18 mouse cellular contexts compared by ENCODE assay signal in genomic region chr15:71283775-71284174, GRCm38 (mm10).
DNase-seq lines count a peak whose midpoint lies in the region; ATAC-seq and TF ChIP-seq lines count a peak whose summit lies in the region.
"Had no signal": no experiment of that assay in that cellular context is flagged by ENCODE, and none has a peak within 500 bp of the region (broad histone marks: within the 10 kb centered on the region; RNA-seq: fewer than 3 reads in every experiment).

No protein-coding gene starts in this region.

- peak; percentile 95 for ATAC-seq in frontal cortex, adult (ENCODE audit: low TSS enrichment)

- no peak overlapping the region for H3K4me3 ChIP-seq in left cerebral cortex, adult 2 months
- H3K4me3 ChIP-seq: embryonic facial prominence, embryonic 10.5 days; hindbrain, embryonic 13.5 days; limb, embryonic 15.5 days; liver, embryonic 15.5 days; neural tube, embryonic 13.5 days had no signal

- no peak for TF ChIP-seq CTCF in left cerebral cortex, adult 2 months (IDR thresholded peaks at IDR 0.05)

- DNase-seq in frontal cortex, postnatal 25 days (ENCODE audit: low spot score in 2 of 2): no peak
- DNase-seq in left cerebral cortex, postnatal 14 days (ENCODE audit: low spot score in 2 of 2): peak; percentile 3 to 14
- no peak for DNase-seq in left cerebral cortex, adult 2 months (ENCODE audit: extremely low spot score in 1 of 2, low spot score in 2 of 2)
- peak; percentile 1 to 15 for DNase-seq in frontal cortex, adult 2 months (ENCODE audit: extremely low spot score in 1 of 2, low spot score in 1 of 2)
- DNase-seq in layer of hippocampus, adult 9-11 months: peak; percentile 56
- no peak for DNase-seq in adrenal gland, adult 2 months
- no peak for DNase-seq in adrenal gland, postnatal 4 days (ENCODE audit: low spot score in 2 of 2)
- DNase-seq: adrenal gland, postnatal 25 days; cerebellum, adult 2 months; kidney, adult 9 months; kidney, postnatal 36 days had no signal

- H3K27ac ChIP-seq in left cerebral cortex, adult 2 months: no peak overlapping the region
- H3K27ac ChIP-seq: embryonic facial prominence, embryonic 10.5 days; hindbrain, embryonic 13.5 days; limb, embryonic 15.5 days; liver, embryonic 15.5 days; neural tube, embryonic 13.5 days; stomach, postnatal 0 days had no signal

- intact Hi-C loops in left cerebral cortex, postnatal 14 days (cut with DNase I): no loop called here
- intact Hi-C loops in left cerebral cortex, adult 2 months (cut with DNase I): no loop called here

Comparison
In these comparisons a context has a peak if more than half of its experiments do, and no peak if none do; other contexts are left out.
1. DNase-seq: peak in left cerebral cortex, postnatal 14 days (2 of 2), frontal cortex, adult 2 months (2 of 2) and layer of hippocampus, adult 9-11 months (single experiment); none in frontal cortex, postnatal 25 days (0 of 2), left cerebral cortex, adult 2 months (0 of 2), adrenal gland, adult 2 months (single experiment) and adrenal gland, postnatal 4 days (0 of 2).